Comparison of ENCODE assay signal across 10 mouse cellular contexts in the genomic region with DNA sequence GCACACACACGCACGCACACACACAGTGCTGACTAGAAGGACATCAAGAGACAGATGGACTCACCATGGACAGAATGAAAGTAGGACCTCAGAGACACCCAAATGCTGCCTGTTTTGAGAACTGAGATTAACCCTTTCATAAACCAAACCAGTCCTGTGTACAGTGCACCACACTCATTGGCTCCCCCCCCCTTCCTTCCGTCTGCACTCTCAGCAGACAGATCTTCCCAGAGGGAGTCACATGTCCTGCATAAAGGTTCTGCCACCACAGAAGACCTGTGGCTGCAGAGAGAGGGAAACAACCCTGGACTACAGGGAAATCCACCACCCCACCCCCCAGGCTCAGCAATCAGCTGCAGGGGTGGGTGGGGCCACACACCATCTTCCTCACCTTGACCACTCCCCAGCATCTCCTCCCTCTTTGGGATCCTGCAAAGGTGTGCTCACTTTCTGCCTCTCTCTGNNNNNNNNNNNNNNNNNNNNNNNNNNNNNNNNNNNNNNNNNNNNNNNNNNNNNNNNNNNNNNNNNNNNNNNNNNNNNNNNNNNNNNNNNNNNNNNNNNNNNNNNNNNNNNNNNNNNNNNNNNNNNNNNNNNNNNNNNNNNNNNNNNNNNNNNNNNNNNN. TPM values are rescaled to one million over a fixed set of nuclear protein-coding genes. Genes with fewer than 3 reads are reported as not detected.
DNase-seq lines count a peak whose midpoint lies in the region; ATAC-seq and TF ChIP-seq lines count a peak whose summit lies in the region.
"Had no signal": no experiment of that assay in that cellular context is flagged by ENCODE, and none has a peak within 500 bp of the region (broad histone marks: within the 10 kb centered on the region; RNA-seq: fewer than 3 reads in every experiment).

No protein-coding gene starts in this region.

- no peak for ATAC-seq in hindbrain, embryonic 13.5 days (ENCODE audit: low FRiP score)
- ATAC-seq in hindbrain, postnatal 0 days, result no peak
- ATAC-seq in limb, embryonic 14.5 days (ENCODE audit: low FRiP score, low read depth), result no peak
- ATAC-seq: forebrain, embryonic 13.5 days had no signal

- H3K36me3 ChIP-seq in hindbrain, embryonic 13.5 days, result no peaks in the 10 kb centered on the region
- no peaks in the 10 kb centered on the region for H3K36me3 ChIP-seq in hindbrain, postnatal 0 days (ENCODE audit: insufficient read depth, low read length)
- no peaks in the 10 kb centered on the region for H3K36me3 ChIP-seq in E14TG2a.4 (ENCODE audit: insufficient read depth, low read length)
- peaks cover 19% of the 10 kb centered on the region; the same call in 1 of the 2 replicates for H3K36me3 ChIP-seq in embryonic facial prominence, embryonic 10.5 days (replicated peaks)
- H3K36me3 ChIP-seq in limb, embryonic 14.5 days (ENCODE audit: control insufficient read depth, insufficient read depth, low read length), result peaks cover 21% of the 10 kb centered on the region

- H3K4me1 ChIP-seq in hindbrain, embryonic 13.5 days (replicated peaks), result peaks cover 13% of the 10 kb centered on the region
- H3K4me1 ChIP-seq in hindbrain, postnatal 0 days (ENCODE audit: insufficient read depth, low read length), result 0 out of 2 replicates have a peak, but pooled peaks cover 3% of the 10 kb centered on the region
- H3K4me1 ChIP-seq in E14TG2a.4 (replicated peaks; ENCODE audit: low read depth, low read length), result peaks cover 69% of the 10 kb centered on the region
- peaks cover 49% of the 10 kb centered on the region for H3K4me1 ChIP-seq in embryonic facial prominence, embryonic 10.5 days
- H3K4me1 ChIP-seq in limb, embryonic 14.5 days (ENCODE audit: control insufficient read depth, insufficient read depth, low read length), result peaks cover 76% of the 10 kb centered on the region

- H3K9ac ChIP-seq in hindbrain, embryonic 13.5 days, result no peak overlapping the region
- H3K9ac ChIP-seq in hindbrain, postnatal 0 days (replicated peaks; ENCODE audit: low read length), result no peak overlapping the region
- H3K9ac ChIP-seq in limb, embryonic 14.5 days (ENCODE audit: low read depth, low read length, severe bottlenecking), result 0 out of 2 replicates have a peak overlapping the region, but pooled peaks have one; percentile 12

- no peaks in the 10 kb centered on the region for H3K9me3 ChIP-seq in hindbrain, embryonic 13.5 days
- no peaks in the 10 kb centered on the region for H3K9me3 ChIP-seq in hindbrain, postnatal 0 days (ENCODE audit: low read length)
- H3K9me3 ChIP-seq in E14TG2a.4 (ENCODE audit: low read length), result no peaks in the 10 kb centered on the region
- no peaks in the 10 kb centered on the region for H3K9me3 ChIP-seq in embryonic facial prominence, embryonic 10.5 days
- no peaks in the 10 kb centered on the region for H3K9me3 ChIP-seq in limb, embryonic 14.5 days (ENCODE audit: control insufficient read depth, low read length)
- H3K9me3 ChIP-seq: forebrain, embryonic 13.5 days had no signal

- H3K27me3 ChIP-seq in hindbrain, embryonic 13.5 days, result no peaks in the 10 kb centered on the region
- H3K27me3 ChIP-seq in hindbrain, postnatal 0 days (ENCODE audit: insufficient read depth, low read length), result no peaks in the 10 kb centered on the region
- H3K27me3 ChIP-seq in E14TG2a.4 (ENCODE audit: insufficient read depth, low read length), result peaks cover 2% of the 10 kb centered on the region; the same call in 1 of the 2 replicates
- no peaks in the 10 kb centered on the region for H3K27me3 ChIP-seq in embryonic facial prominence, embryonic 10.5 days (replicated peaks; ENCODE audit: low read depth, poor library complexity, severe bottlenecking)
- no peaks in the 10 kb centered on the region for H3K27me3 ChIP-seq in limb, embryonic 14.5 days (ENCODE audit: control insufficient read depth, insufficient read depth, low read length)
- H3K27me3 ChIP-seq: forebrain, embryonic 13.5 days had no signal

- no peak overlapping the region for H3K4me2 ChIP-seq in hindbrain, embryonic 13.5 days
- no peak overlapping the region for H3K4me2 ChIP-seq in hindbrain, postnatal 0 days (ENCODE audit: low read depth, low read length)
- H3K4me2 ChIP-seq in limb, embryonic 14.5 days (replicated peaks; ENCODE audit: low read depth, low read length, severe bottlenecking), result peak overlapping the region; percentile 41
- H3K4me2 ChIP-seq: forebrain, embryonic 13.5 days had no signal

- peak overlapping the region; percentile 75; the same call in 1 of the 2 replicates for H3K27ac ChIP-seq in hindbrain, embryonic 13.5 days
- H3K27ac ChIP-seq in hindbrain, postnatal 0 days, result no peak overlapping the region
- peak overlapping the region; percentile 84 for H3K27ac ChIP-seq in embryonic facial prominence, embryonic 10.5 days (replicated peaks)
- H3K27ac ChIP-seq in limb, embryonic 14.5 days (replicated peaks; ENCODE audit: low read depth, low read length), result peak overlapping the region; percentile 80
- H3K27ac ChIP-seq: forebrain, embryonic 13.5 days had no signal

- no peak overlapping the region for H3K4me3 ChIP-seq in hindbrain, embryonic 13.5 days
- H3K4me3 ChIP-seq in hindbrain, postnatal 0 days (ENCODE audit: low read length), result no peak overlapping the region
- H3K4me3 ChIP-seq in E14TG2a.4 (replicated peaks; ENCODE audit: low read length), result peak overlapping the region; percentile 14; the same call in 1 of the 2 replicates
- no peak overlapping the region for H3K4me3 ChIP-seq in embryonic facial prominence, embryonic 10.5 days
- H3K4me3 ChIP-seq in limb, embryonic 14.5 days (replicated peaks; ENCODE audit: low read length), result no peak overlapping the region
- H3K4me3 ChIP-seq: forebrain, embryonic 13.5 days had no signal

- no peak for TF ChIP-seq CTCF in hindbrain, postnatal 0 days (IDR thresholded peaks at IDR 0.05; ENCODE audit: low read depth)
- TF ChIP-seq CTCF in E14TG2a.4 (conservative IDR thresholded peaks at IDR 0.05; ENCODE audit: low read length), result no peak

- no peak for TF ChIP-seq POLR2A in limb, embryonic 14.5 days (IDR thresholded peaks at IDR 0.05; ENCODE audit: borderline replicate concordance, extremely low read depth, insufficient read depth, insufficient read length)

- 86% methylated on average over 3 of the region's 3 CpGs for WGBS in hindbrain, embryonic 13.5 days
- WGBS in hindbrain, postnatal 0 days, result 91% methylated on average over 3 of the region's 3 CpGs
- 89% methylated on average over 3 of the region's 3 CpGs for WGBS in embryonic facial prominence, embryonic 10.5 days
- WGBS in limb, embryonic 14.5 days, result 77% methylated on average over 3 of the region's 3 CpGs

- no peak for DNase-seq in hindbrain, postnatal 0 days (ENCODE audit: low spot score)
- no peak for DNase-seq in embryonic facial prominence, embryonic 10.5 days (ENCODE audit: low spot score)
- no peak for DNase-seq in limb, embryonic 14.5 days (ENCODE audit: low spot score)
- DNase-seq in layer of hippocampus, adult 8-10 months (ENCODE audit: low spot score in 2 of 2), result no peak
- DNase-seq in gastrocnemius, postnatal 25 days, result no peak
- DNase-seq: cerebellum, adult 9-11 months had no signal

RNA-seq across cellular contexts. Expression of gene Creb3l2, which starts 12.0 kb away (rescaled TPM):
- 4.1 and 4.6 TPM in 2 replicates for polyA plus RNA-seq in hindbrain, embryonic 13.5 days (2015; fragmentation: Nextera tagmentation; extraction: Ambion mirVana)
- 5.5 and 6.3 TPM in 2 replicates for total RNA-seq in hindbrain, postnatal 0 days (2014; rRNA removed)
- polyA plus RNA-seq in hindbrain, postnatal 0 days (2015; fragmentation: Nextera tagmentation; extraction: Ambion mirVana), result 1.9 and 2.2 TPM in 2 replicates
- polyA plus RNA-seq in embryonic facial prominence, embryonic 10.5 days (2016; fragmentation: Nextera tagmentation; extraction: Ambion mirVana), result 12.4 and 12.5 TPM in 2 replicates
- 51.7 and 60.1 TPM in 2 replicates for polyA plus RNA-seq in limb, embryonic 14.5 days (2012; rRNA removed)
- polyA plus RNA-seq in limb, embryonic 14.5 days (2014; fragmentation: Nextera tagmentation; extraction: Ambion mirVana), result 44.4 and 48.2 TPM in 2 replicates
- total RNA-seq in layer of hippocampus, adult 8-10 months (2022), result 10 to 100 TPM; 10.3 to 15.9 (median 12.8) TPM
- 10 to 100 TPM; 10.6 to 11.9 TPM for total RNA-seq in gastrocnemius, postnatal 25 days (2021)
- total RNA-seq: MEL had no signal
